Mouse (Mus musculus) granulocyte monocyte progenitor cell, adult 5-6 weeks (primary cell): Measurements from ENCODE around the gene Ticam1. TPM values are rescaled to one million over a fixed set of nuclear protein-coding genes. Genes with fewer than 3 reads are reported as not detected.
"Not testable (repeated sequence)": the region's sequence is repeated elsewhere in the genome, so short reads cannot be mapped to it uniquely, and the experiment has no call there.

ENCODE experiments used
- ATAC-seq: replicated peaks from 2 replicates; pipeline ENCODE4 v1.8.0; 2016; ENCODE audit warnings: mild to moderate bottlenecking, moderate TSS enrichment, inconsistent platforms; ENCODE audit not compliant: poor library complexity, severe bottlenecking
- total RNA-seq, 2 experiments: library from RNA; stranded (forward) in 1 of 2; stranded (reverse) in 1 of 2; fragments of 200-712, 200-1000 nt in 1 of 2; fragments of >200 nt in 1 of 2; fragmentation: Nextera tagmentation in 1 of 2; gene quantifications; 2 replicates each; pipeline ENCODE4 v1.2.3; 2014 to 2017

Gene Ticam1
- total RNA-seq, 2 experiments from 2014 or later = 6.1 to 14.5 TPM

DNA sequence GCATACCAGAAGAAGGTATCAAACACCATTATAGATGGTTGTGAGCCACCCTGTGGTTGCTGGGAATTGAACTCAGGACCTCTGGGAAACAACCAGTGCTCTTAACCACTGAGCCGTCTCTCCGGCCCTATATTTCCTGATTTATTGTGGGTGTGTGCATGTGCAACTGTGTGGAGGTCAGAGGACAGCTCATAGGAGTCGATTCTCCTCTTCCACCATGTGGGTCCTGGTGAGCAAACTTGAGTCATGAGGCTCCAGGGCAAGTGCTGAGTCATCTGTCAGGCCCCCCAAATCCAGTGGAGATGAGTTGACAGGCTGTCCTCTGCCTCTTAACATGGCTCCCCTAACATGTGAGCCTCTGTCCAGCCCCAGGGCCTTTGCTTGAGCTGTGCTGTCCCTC lies 10.7 kb downstream of the Ticam1 start:
- ATAC-seq = peak; percentile 28

DNA sequence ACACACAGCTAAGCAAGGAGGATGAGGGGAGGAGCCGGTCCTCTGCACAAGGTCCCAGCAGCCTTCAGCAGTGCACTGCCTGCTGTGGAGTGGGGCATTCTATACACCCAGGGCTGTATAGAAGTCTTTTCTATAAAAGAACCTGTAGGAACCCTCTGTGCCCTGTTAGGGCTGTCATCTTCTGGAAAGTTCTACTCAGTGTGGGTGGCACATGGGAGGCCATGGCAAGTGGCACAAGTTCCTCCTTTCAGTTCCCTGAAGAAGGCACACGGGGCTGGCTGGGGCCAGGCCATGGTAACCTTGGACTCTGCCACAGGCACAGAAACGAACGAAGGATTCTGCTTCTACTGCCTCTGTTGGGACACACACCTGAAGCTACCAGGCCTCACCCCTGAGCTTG lies 11.6 kb downstream of the Ticam1 start:
- peak; percentile 52 for ATAC-seq

DNA sequence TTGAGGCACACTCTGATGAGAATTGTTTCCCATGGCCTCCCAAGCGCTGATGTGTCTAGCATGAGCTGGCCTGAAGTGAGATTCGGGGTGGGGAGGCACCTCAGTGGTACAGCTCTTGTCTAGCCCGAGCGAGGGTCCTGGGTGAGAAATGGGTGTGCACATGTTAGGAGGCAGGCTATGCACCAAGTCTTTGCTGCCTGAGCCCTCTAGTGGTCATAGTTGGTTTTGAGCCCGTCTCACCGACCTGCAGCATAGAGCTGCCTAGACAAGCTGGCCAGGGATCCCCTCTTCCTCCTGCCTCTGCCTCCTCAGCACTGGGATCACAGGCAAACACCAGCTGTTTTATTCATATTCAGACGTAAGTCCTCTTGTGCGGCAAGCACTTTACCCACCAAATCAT lies 12.6 kb downstream of the Ticam1 start:
- ATAC-seq = peak; percentile 60

DNA sequence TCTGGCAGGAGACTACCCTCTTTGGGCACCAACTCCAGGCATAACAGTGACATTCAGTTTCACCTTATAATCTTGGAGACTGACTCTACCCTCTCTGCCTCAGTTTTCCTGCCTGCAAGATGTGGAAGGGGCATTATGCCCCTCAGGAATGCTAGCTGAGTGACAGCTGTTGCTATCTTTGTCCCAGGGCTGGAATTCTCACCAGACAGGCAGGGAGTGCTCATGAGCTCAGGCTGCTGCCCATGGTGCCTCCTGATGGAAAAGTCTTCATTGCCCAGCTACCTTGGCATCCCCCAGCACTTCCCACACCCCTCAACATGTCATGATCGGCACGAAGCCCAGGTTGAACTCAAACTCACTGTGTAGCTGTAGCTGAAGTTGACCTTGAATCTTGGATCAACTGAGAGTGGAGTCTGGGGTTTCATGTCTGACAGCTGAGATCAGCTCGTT lies 13.9 kb downstream of the Ticam1 start:
- ATAC-seq = no peak

DNA sequence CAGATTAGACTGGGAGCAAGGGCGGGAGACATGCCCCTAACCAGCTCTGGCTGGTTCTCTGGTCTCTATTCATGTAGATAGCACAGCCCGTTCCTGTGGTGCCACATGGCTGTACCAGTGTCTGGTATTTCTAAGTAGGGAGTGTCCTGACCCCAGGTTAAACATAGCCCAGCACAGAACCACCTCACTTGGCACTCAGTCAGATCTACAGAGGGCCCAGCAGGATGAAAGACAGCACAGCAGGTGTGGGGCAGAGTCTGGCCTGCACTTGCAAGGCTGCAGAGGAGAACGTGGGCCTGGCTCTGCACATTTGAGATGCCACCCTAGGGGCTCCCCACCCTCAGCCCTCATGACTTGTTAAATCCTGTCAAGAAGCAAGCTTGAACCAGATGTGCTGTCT lies 15.4 kb downstream of the Ticam1 start:
- ATAC-seq = no peak

DNA sequence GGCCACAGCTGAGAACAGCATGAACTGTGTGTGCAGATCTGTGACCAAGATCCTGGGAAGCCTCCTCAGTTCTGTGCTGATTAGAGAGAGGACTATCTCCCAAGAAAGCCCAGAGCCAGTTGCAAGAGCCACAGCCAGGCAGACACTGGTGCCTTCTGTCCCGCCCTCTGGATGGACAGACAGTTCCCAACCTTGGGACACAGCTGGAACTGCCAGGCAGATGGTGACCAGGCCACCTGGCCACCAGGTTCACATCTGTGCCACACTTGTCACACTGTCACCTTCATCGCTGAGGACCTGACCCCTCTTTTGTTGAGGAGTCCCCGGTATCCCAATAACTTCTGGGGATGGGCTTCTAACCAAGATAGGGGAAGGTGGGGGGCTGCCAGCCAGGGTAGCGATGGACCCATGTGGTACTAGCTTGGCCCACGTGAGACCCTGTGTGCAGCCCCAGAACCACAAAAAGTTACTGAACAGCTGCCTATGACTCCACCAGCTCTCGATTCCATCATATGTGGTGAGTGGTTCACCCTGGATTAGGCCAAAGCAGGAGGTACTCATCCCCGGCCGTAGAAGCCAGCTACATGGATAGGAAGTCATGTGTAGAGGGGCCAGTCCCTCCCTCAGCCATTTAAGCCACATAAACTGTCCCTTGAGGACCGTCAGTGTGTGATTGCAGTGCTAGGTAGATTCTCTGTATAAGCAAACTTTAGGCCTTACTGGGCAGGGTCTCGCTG lies 17.1 kb downstream of the Ticam1 start:
- no peak for ATAC-seq

DNA sequence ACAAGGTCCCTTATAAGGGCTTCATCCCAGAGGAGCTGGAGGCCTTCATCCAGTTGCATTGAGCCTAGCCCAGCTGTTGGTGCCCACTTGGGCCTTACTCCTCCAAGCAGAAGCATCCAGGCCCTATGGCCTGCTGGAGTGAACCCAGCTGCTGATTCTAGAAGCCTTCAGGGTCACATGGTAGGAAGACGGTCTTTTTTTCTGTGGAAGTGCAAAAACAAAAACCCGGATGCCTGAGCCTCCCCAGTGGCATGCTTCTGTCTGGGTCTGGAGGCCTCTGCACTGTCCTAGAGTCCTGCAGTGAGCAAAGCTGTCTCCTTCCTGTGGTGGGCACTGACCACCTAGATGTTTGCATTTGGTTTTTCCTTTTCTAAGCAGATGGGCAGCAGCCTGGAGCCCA lies 17.8 kb downstream of the Ticam1 start:
- not testable (repeated sequence) for ATAC-seq

DNA sequence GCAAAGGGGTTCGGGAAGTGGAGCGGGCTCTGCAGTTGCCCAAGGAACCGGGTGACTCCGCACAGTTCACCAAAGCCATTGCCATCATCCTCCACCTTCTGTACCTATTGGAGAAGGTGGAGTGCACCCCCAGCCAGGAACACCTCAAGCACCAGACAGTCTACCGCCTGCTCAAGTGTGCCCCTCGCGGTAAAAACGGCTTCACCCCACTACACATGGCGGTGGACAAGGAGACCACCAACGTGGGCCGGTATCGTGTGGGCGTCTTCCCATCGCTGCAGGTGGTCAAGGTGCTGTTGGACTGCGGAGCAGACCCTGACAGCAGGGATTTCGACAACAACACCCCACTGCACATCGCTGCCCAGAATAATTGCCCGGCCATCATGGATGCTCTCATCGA lies 18.3 kb downstream of the Ticam1 start:
- ATAC-seq = not testable (repeated sequence)

DNA sequence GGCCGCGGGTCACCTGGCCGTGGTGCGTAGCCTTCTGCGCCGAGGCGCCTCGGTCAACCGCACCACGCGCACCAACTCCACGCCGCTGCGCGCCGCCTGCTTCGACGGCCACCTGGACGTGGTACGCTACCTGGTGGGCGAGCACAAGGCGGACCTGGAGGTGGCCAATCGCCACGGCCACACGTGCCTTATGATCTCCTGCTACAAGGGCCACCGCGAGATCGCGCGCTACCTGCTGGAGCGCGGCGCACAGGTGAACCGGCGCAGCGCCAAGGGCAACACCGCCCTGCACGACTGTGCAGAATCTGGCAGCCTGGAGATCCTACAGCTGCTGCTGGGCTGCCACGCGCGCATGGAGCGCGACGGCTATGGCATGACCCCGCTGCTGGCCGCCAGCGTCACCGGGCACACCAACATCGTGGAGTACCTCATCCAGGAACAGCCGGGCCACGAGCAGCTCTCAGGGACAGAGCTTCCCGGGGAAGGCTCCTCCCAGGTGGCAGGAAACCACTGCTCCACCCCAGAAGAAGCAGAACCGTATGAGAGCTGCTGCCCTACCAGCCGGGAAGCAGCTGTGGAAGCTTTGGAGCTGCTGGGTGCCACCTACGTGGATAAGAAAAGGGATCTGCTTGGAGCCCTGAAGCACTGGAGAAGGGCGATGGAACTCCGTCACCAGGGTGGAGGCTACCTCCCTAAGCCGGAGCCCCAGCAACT lies 19.2 kb downstream of the Ticam1 start:
- ATAC-seq = peak; percentile 7; the same call in 1 of the 2 replicates

DNA sequence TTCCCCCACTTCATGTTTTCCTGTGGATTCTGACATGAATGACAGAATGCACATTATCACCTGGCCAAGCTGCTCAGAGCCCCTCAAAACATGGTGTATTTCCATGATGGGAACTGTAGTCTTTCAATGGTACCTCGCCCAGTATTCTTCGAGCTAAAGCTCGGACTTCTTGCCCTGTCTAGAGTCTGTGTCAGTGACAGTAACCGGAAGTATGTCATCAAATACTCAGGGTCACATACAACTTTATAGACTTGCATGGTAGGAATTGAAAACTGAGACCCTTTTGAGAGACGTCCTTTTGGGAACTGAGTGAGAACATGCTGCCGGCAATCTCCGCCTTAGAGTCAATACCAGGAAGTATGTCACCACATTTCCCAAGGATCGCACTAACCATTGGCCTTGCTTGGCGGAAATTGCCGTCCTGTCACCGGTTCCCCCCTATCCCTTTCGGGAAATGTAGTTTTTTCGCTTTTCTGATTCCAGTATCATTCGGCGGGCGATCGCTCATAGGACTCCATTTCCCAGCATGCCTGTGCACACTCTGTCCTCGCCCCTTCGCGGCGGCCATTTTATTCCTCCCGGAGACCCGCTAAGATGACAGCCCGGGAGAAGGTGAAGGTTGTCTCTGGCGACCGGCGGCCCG lies 20.2 kb downstream of the Ticam1 start, which contains the start of gene Fem1a:
TSS of gene Fem1a (plus strand) at position 572 of the 643 bp plus-strand sequence.
- peak; percentile 78 for ATAC-seq

DNA sequence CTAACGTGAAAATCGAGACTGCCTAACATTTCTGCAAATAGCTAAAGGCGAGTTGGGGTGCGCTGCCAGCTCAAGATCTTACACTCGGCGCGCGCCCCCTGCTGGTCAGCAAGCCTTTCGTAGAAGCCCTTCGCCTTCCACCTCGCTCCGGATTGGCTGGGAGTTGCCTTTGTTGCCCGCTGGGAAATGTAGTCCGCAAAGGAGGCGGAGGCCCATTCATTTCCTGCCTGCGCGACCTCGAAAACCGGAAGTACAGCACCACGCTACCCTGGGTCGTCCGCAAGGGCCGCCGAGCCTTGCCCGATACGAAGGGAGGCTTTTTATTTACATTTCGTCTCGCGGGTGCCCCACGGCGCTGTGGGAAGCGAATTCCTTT lies 20.7 kb downstream of the Ticam1 start:
- ATAC-seq = peak; percentile 72

DNA sequence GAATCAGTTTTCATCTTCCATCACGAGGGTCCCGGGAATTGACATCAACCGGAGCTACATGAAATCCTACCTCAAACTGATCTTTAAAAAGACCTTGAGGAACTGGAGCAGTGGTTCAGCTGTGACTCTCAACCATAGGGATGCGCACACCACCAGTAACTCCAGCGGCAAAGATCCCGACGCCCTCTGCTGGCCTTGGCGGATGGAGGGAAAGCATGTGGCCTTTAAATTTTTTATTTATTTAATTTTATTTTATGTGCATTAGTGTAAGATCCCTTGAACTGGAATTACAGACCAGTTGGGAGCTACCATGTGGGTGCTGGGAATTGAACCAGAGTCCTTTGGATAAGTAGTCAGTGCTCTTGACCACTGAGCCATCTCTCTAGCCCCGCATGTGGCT lies 21.2 kb downstream of the Ticam1 start:
- ATAC-seq = no peak

DNA sequence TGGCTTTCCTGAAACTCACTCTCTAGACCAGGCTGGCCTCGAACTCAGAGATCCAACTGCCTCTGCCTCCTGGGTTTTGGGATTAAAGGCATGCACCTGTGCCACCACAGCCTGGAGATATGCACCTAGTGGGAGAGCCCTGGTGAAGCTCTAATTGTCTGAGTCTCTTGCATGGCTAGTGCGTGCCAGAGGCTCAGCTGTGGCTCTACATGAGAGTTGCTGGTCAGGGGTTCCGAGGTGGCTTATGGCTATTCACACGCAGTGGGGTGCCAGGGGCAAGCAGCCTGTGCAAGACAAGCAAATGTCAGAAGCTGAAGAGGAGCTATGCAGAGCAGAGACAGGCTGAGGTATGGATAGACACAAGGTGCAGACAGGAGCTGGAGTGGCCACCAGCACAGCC lies 21.9 kb downstream of the Ticam1 start:
- ATAC-seq = no peak

DNA sequence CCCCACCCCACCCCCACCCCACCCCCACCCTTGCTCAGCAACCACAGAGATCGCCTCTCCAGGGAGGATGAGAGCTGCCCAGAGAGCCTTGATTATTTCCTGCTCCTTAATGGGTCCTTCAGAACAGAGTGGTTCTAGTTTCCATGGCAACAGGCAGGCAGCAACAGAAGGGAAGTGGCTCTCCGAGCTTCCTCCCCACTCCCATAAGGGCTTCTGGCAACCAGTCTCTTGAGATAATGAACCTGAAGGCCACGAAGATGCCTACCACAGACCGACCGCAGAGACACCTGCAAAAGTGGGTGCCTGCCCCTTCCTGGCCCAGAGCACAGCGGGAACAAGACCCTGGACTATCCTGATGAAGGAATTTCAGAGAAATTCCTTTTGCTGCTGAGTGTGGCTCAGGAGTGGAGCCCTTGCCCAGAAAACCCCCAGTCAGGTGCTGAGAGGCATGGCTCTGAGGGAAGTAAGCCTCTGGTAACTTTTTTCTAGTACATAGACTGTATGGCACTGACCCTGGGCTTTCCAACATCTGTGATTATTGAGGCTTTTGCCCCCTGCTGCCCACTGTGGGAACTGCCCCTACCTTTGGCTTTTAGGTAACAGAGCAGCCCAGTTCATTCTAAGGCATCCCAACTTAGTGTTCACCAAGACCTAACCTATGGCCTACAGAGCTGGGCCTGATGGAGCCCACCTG lies 25.3 kb downstream of the Ticam1 start:
- peak; percentile 65 for ATAC-seq

DNA sequence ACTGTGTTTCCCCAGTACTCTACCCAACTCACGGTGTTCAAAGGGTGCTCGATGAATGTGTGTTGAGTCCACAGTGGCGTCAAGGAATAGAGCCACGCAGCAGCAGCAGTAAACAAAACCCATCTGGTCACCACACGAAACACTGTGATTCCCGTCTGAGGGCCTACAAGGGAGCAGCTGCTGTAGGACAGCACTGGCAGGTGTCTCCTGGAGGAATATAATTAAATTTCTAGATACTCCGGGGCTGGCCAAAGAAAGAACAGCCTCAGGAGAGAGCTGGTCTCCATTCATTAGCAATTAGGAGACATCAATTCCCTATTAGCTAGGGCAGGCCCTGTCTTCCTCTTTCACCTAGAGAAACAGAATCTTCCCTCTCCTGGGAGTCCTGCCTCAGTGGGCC lies 31.0 kb downstream of the Ticam1 start:
- no peak for ATAC-seq

DNA sequence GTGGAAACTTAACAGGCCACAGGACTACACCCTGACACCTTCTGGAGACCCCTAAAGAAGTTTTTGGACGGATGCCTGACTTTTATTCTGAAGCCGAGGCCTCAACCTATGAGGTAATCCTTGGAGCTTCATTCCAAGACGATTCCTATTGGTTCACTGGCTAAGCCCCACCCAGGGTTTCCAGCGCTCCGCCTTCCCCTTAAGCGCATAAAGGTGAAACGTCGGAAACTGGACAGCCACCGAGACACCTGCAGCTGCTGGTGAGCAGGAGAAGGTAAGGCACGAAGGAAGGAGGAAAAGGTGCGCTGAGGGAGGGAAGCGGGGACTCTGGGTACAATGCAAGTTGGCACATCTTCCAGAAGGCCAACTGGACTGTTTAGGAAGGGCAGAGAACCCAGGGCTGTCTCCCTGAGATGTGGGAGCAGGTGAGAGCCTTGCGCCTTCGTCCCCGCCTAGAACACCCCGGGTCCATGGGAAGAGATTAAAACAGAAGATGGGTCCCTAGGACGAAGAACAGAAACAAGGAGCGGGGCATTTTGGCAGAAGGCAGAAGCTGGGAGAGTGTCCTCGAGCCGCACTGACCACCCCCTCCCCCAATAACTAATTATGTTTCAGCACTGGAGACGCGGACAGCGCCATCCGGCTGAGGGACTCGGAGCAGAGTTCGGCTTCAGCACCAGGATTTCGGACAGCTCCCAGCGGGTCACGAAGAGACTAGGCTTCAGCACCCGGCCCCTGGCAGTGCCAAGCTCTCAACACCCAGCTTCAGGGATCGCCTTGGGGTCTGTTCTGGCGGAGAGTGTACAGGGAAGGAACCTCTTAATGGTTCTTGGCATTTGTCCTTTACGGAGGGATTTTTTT lies 34.8 kb downstream of the Ticam1 start:
- ATAC-seq = peak; percentile 100

DNA sequence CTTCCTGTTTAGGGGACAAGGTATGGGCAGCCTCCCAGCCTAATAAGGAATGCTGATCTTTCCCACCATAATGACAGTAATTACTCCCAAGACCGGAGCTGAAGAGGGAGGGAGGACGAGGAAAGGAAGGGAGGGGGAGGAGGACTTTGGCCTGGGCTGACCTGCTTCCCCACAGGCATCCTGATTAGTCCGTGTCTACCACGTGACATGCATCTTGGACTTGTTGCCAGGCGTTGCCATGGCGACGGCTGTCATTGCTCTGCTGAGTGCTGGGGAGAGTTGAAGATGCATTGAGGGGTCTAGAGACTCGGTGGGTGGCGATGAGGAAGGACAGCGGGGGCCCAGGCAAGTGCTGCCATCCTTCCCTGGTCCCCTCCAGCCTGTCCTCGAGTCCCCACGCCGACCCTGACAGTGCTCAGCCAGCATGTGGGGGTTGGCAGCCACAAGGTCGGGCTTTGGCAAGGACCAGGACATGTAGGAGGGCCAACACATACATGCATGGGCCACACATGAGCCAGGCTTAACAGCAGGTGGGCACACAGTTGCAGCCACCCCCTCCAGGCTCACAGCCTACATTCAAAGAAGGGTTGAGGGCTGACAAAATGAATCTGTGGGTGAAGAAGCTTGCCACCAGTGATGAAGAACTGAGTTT lies 42.6 kb downstream of the Ticam1 start:
- peak; percentile 70 for ATAC-seq

DNA sequence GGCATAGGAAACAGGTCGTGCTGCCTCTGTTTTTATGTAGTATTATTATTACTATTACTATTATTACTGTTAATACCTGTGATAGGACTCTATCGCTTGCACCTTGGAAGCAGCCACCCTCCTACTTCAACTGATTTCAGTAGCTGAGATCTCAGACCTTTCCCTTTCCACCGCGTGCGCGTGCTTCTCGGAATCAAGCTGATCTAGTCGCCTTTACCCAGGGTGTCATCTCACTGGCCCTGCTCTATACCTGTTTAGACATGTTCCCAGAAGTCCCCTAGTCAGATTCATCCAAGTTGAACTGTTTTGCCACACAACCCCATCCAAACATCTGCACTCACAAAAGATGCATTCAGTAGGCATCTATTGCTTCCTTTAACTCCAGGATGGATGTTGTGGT lies 43.2 kb downstream of the Ticam1 start:
- no peak for ATAC-seq

DNA sequence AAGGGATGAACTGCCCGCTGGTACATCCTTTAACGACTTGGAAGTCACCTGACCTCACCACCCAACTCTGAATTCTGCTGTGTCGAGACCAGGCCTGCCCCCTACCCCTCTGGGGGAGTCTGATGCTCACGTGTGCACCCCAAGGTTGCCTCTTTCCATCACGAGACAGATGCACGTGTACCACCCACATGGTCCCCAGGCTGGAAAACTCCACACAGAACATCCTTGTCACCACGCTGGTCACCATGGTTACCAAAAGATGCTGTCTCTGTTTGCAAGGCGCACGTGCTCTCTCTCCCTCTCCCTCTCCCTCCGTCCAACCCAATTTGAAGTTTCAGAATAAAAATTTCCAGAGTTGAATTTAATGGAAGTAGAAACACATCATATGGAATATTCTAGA lies 46.6 kb downstream of the Ticam1 start:
- ATAC-seq = no peak
